Mouse (Mus musculus) R1 (cell line): Measurements from ENCODE around the gene Cacul1.

Experiments
- DNase-seq: peaks from one replicate; pipeline ENCODE4 v3.0.0-alpha.2; 2018; ENCODE audit warnings: low read depth, low spot score

Gene Cacul1

DNA sequence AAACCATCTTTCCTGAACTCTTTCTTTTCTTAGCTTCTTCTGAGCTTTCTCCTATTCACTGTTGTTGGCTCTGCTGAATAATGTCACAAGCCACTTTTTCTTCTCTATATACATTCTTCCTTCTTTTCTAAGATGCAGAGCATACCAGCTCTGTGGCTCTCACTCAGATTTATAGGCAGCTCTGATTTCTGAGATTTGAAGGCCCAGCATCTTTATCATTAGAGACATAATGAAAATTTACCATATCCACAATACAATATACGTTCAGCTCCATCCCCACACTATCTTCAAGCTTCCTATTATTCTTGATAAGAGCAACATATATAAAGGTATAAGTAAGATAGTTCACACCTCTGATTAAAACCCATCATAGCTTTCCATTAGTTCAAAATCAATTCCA lies 50.7 kb downstream of the Cacul1 start:
- no peak for DNase-seq

DNA sequence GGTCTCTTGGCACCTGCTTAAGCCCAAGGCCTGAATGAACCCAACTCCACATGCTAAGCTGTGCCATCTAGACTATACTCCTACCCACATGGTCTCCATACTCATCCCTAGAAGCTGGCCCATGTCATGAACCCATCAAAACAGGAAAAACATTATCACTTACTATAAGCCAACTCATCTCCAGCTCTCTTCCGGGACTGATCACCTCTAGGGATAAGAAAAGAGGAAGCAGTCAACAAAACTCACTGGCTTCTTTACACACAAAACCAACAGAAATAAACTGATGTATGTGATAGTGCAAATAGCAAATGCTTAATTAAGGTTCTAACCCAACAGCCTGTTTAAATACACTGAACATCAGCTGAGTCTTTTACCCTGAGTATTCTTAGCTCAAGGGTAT lies 51.5 kb downstream of the Cacul1 start:
- no peak for DNase-seq

DNA sequence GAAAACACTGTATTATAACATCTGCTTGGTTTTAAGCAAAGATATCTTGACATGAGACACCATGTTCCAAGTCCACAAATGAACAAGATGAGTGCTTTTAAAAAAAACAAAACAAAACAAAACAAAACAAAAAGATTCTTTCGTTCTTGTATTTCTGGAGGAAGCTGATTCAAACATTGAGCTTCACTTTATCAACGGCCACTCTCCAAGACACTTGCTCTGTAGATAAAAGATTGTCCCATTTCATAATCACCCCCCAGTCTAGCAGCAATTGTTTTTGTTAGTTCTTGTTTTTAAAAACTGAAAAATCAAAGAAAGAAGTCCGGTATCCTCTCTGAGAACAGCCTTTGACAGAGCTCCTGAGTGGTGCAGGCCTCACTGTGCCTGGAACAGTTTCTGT lies 52.2 kb downstream of the Cacul1 start:
- DNase-seq = no peak

DNA sequence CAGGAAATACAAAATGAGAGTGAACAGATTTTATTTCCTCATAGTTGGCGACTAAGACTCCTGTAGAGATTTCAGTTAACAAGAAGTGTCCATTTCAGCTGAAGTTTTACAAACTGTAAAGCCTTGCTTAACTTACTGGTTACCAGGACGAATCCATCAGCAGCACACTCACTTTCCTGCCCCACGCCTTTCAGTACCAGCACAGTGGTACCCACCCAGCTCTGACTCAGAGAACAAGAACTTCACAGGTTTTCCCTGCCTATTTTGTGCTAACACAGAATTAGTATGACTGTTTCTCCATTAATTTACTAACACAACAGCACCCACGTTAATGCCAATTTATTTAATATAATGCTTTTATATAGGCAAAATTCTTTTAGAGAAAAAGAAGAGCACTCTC lies 53.9 kb downstream of the Cacul1 start:
- DNase-seq = no peak

DNA sequence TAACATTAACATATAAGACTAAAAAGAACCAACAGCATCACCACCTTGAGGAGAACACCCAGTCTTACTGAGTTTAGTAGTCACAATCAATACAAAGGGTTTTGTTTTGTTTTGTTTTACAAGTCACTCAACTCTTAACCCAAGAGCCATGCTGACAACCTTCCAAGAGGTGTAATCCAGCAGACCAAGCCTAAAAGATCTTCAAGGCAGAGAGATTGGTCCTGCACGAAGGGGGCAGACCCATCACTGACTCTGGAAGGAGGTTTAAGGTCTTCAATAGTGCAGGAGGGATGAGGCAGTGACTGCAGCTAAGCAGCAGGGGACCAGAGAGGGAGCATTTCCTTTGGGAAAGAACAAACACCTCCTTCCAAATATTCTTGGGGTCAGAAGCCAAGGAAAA lies 55.7 kb downstream of the Cacul1 start:
- DNase-seq = peak; percentile 52

DNA sequence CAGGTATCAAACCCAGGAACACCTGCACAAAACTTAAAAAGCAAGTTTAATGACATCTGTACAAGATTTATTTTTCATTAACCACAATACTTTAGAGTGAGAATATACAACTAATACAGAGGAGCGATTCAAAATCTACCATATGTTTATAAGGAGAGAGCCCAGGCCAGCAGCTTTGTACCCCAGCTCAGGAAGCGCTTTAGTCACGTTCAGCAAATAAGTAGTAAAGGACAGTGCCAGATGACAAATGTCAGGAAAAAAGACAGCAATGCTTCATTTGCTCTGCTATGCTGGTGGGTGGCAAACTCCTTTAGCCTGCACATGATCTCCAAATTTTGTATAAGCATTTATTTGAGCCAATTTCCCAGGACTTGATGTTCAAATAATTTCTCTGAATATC lies 56.1 kb downstream of the Cacul1 start:
- DNase-seq = no peak

DNA sequence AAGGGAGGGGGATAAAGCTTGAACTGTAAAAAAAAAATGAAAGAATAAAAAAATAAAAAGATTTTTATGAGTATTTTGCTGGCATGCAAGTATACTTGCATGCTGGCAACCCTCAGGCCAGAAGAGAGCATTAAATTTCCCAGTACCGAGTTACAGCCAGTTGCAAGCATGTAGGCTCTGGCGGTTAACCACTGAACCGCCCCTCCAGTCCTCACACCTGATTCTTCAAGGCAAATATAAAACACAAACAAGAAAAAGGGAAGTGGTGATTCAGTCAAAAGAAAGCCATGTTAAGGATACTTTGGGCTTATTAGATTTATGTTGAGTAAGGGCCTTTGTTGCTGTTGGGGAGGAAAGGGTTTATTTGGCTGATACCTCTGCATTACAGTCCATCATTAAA lies 60.7 kb downstream of the Cacul1 start:
- DNase-seq = no peak

DNA sequence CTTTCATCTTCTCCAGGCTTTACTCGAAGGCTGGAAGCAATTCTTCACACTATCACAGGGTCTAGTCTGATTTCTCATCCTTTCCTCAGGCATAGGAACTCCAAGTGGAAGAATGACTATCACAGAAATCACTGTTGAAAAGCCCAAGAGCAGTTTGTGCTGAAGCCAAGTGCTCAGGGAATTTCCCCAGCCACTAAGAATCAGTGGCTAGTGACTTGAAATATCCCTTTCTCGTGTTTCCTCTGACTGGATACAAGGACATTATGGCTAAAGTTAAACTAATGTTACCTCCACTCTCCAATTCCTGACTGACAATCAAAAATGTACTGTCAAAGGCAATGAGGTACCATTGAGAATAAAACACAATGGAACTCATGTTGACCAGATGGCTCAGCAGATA lies 65.8 kb downstream of the Cacul1 start:
- no peak for DNase-seq

DNA sequence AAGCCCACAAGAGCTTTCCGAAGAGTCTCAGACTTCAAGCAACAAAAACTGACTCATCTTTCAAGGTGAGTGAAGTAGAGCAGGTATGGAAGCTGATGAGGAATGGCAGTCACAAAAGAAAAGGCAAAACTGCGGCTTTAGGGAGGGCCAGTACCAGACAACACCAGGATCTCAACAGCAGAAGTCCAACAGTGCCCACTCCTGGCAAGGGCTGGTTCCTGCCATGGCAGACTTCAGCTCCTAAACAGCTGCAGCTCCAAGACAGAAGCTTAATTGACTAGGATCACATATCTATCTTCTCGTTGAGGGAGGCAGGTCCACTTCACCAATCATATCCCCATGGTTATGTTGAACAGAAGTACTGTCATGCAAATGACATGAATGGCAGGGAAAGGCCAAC lies 67.4 kb downstream of the Cacul1 start:
- peak; percentile 9 for DNase-seq

DNA sequence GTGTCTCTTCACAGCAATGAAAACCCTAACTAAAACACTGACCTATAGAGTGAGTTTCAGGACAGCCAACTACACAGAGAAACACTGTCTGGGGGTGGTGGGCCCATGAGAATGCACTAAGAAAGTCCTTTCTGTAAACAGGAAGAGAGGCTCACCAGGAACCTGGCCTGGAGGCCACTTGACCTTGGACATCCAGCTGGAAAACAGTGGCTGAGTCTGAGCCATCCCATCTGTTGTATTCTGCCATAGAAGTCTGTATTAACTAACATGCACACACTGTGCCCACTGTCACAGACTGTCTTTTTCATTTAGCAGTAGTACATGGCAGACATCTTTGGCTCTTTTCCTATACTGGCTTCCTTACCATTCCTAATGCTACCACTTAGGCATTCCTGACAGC lies 80.6 kb downstream of the Cacul1 start:
- no peak for DNase-seq

DNA sequence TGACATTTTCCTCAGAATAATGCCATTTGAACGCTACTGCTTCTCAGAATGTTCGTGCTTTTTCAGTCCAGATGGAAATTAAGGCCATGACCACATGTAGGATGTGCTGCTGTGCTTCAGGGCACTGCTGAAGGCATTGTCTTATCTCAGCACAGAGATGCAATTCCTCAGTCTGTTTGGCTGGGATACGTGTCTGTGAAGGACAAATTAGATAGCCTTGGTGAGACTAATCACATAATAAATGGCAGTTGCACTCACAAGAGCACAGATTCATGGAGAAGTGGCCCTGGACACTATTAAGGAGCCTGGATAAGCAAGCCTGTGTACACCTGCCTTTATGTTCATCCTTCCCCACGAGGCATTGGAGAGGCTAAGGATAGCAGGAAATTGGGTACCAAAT lies 83.7 kb downstream of the Cacul1 start:
- no peak for DNase-seq

DNA sequence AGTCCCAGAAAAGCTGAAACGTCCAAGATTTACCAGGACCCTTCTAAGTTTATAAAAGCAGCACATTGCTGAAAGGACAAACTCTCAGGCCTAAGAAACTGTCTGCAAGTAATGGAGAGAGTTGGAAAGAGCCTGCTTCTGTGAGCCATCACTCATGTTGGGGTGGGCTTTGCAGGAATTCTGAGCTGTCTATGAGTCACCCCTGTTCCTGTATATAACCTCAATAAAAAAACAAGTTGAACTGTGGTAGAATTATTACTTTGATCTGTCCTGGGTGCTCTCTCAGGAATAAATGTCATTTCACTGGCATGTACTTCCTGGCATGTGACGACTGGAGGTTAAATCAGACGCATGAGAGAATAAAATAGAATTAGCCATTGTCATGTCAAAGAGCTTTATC lies 85.1 kb downstream of the Cacul1 start:
- DNase-seq = no peak

DNA sequence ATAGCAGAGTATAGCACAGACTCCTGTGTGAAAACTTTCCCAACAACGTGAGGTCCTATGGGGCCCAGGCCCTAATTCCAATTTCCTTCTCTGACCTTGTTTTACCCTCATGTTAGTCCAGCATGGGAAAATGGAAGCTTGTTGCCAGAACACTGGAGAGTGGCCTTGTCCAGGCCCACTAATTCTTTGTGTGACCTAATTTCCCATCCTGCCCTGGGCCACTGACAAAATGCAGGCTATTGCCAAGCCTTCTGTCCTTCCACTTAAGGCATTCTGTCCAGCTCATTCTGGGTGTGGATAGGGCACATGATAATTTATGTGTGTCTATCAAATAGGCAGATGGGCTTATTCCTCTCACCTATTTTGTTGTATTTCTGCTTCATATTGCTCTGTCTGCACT lies 91.3 kb downstream of the Cacul1 start:
- no peak for DNase-seq

DNA sequence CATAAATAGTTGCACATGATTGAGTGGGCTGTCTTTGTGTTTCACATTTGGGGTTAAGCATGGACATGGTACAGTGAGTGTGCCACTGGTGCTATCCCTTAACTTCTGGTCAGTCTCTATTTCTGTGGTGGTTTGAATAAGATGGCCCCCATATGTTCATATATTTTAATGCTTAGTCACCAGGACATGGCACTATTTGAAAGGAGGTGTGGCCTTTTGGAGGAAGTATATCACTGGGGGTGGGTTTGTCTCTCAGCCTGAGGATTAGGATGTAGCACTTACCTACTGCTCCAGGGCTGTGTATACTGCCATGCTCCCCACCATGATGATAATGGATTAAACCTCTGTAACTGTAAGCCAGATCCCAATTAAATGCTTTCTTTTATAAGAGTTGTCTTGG lies 95.6 kb downstream of the Cacul1 start:
- no peak for DNase-seq

DNA sequence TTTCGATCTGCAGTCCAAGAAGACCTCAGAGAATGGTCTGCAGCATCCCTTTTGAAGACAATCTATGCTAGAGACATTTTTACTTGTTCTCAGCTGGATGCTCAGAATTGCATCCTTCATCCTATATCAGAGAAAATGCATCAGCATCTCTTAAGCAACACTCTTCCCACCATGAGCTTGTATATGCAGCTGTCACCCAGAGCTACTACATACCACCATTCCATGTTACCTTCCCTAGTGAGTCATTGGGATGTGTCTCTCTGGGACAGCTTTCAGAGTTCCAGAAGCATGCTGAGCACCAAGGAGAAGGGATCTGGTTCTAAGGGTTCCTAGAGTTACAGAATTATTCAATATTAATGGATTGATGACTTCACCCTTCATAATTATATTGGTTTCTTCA lies 102.0 kb downstream of the Cacul1 start:
- DNase-seq = no peak

DNA sequence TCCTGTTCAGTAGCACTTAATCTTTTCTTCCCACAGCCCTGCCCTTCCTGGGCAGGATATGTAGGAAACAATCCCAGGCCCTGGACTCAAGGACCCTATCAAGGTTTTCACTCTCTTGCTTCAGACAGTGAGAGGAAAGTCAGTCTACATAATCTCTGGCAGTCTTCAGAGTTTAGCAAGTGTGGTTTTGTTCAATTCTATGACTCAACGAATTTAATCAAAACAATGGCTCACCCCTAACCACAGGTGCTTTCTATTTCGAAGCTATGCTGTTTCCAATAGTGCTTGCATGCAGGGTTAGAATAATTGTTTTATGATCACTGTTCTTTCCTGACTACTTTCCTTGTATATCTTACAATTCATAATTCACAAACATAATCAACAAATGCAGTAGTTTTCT lies 103.0 kb downstream of the Cacul1 start:
- DNase-seq = no peak
